Mouse (Mus musculus) ES-E14 (cell line): ENCODE data around the gene Fcgr1. TPM values are rescaled to one million over a fixed set of nuclear protein-coding genes. Genes with fewer than 3 reads are reported as not detected.
"Not testable (repeated sequence)": the region's sequence is repeated elsewhere in the genome, so short reads cannot be mapped to it uniquely, and the experiment has no call there.

Experiments
- DNase-seq: peaks from one replicate; pipeline ENCODE4 v3.0.0-alpha.2; 2013; ENCODE audit warnings: low read depth, low spot score
- H3K27ac ChIP-seq: 2 replicates; pipeline ENCODE4 v1.5.1; 2012; ENCODE audit warnings: low read depth, mild to moderate bottlenecking, low read length, moderate library complexity, mixed read lengths; ENCODE audit not compliant: poor library complexity, insufficient read depth, severe bottlenecking
- H3K36me3 ChIP-seq: 2 replicates; pipeline ENCODE4 v1.6.1; 2012; ENCODE audit warnings: mild to moderate bottlenecking, low read length, moderate library complexity, mixed read lengths; ENCODE audit not compliant: control insufficient read depth, poor library complexity, insufficient read depth, severe bottlenecking
- H3K4me1 ChIP-seq, 2 experiments: fragments of 150-350 bp in 1 of 2; sonication (generic) in 1 of 2; 2 replicates each; pipeline ENCODE4 v1.6.1; 2012; ENCODE audit warnings: low read length in 2 of 2, mild to moderate bottlenecking in 1 of 2, mixed read lengths in 1 of 2; ENCODE audit not compliant: control insufficient read depth in 2 of 2, insufficient read depth in 2 of 2, poor library complexity in 1 of 2
- H3K4me3 ChIP-seq, 2 experiments: fragments of 150-350 bp in 1 of 2; sonication (generic) in 1 of 2; 2 replicates each; pipeline ENCODE4 v1.5.1; 2012; ENCODE audit warnings: low read length in 2 of 2, low read depth in 1 of 2, mild to moderate bottlenecking in 1 of 2, mixed read lengths in 1 of 2; ENCODE audit not compliant: insufficient read depth in 1 of 2, poor library complexity in 1 of 2, severe bottlenecking in 1 of 2
- H3K9ac ChIP-seq: 2 replicates; pipeline ENCODE4 v1.6.1; 2012; ENCODE audit warnings: low read depth, mild to moderate bottlenecking, low read length, mixed read lengths; ENCODE audit not compliant: poor library complexity, insufficient read depth, severe bottlenecking
- H3K9me3 ChIP-seq: fragments of 150-350 bp; sonication (generic); 2 replicates; pipeline ENCODE4 v1.6.1; 2012; ENCODE audit warnings: low read depth, mild to moderate bottlenecking, low read length; ENCODE audit not compliant: control insufficient read depth, insufficient read depth
- CHD2 ChIP-seq: IDR thresholded peaks from 2 replicates; pipeline ENCODE4 v1.6.1; 2014; ENCODE audit warnings: mild to moderate bottlenecking, low read depth, low read length, inconsistent platforms
- HCFC1 ChIP-seq: IDR thresholded peaks from 2 replicates; pipeline ENCODE4 v1.6.1; 2012; ENCODE audit warnings: low read length, inconsistent platforms, borderline replicate concordance; ENCODE audit not compliant: insufficient read depth
- MAFK ChIP-seq: IDR thresholded peaks from 2 replicates; pipeline ENCODE4 v1.6.1; 2014; ENCODE audit warnings: mild to moderate bottlenecking, low read depth, low read length, inconsistent platforms; ENCODE audit not compliant: insufficient read depth
- ZC3H11A ChIP-seq: IDR thresholded peaks from 2 replicates; pipeline ENCODE4 v1.6.1; 2012; ENCODE audit warnings: low read depth, mild to moderate bottlenecking, inconsistent platforms, low read length, borderline replicate concordance
- ZNF384 ChIP-seq: IDR thresholded peaks from 2 replicates; pipeline ENCODE4 v1.6.1; 2012; ENCODE audit warnings: low read depth, low read length, inconsistent platforms
- in situ Hi-C, 2 experiments: fragments of 600-800 bp; cut with MboI; formaldehyde crosslinking; loops; one replicate each; pipeline ENCODE4 v1.15.1; 2025; ENCODE audit warnings: low sequenced_read_pairs in 2 of 2, inconsistent platforms in 1 of 2; ENCODE audit not compliant: unreplicated experiment in 2 of 2
- total RNA-seq: library from RNA; depleted of rRNA; stranded (reverse); fragments of 300-350 nt; gene quantifications from 2 replicates; pipeline ENCODE4 v1.2.3, GENCODE M21; 2012

The Fcgr1 gene
- total RNA-seq, 1 experiment: not detected

GRCm38 (mm10) chr3:96322609-96323008 is 28.8 kb upstream of the Fcgr1 start:
- Histone ChIP-seq H3K9ac (no peak overlapping the region), H3K36me3 (no peaks in the 10 kb centered on the region), H3K4me1 (peaks cover 0 to 3% of the 10 kb centered on the region in 2 experiments; a peak in 1 of 4 replicates), H3K9me3 (peaks cover 4% of the 10 kb centered on the region; the same call in 1 of the 2 replicates), H3K4me3 (no peak overlapping the region), H3K27ac (no peak overlapping the region)
- in situ Hi-C loops: loop anchor here in 1 of 2 experiments (10.0 kb wide), 1 partner anchor 72 kb away; no protein-coding TSS in a partner anchor
- no peak for DNase-seq
- TF ChIP-seq ZC3H11A: no peak
- no peak for TF ChIP-seq HCFC1

GRCm38 (mm10) chr3:96321891-96322290 is 28.1 kb upstream of the Fcgr1 start:
- DNase-seq: no peak

GRCm38 (mm10) chr3:96320003-96320402 is 26.2 kb upstream of the Fcgr1 start:
- not testable (repeated sequence) for H3K4me1 ChIP-seq, H3K9me3 ChIP-seq, H3K36me3 ChIP-seq, DNase-seq, H3K4me3 ChIP-seq, H3K27ac ChIP-seq, H3K9ac ChIP-seq
- in situ Hi-C loops: loop anchor here in 1 of 2 experiments (10.0 kb wide), 1 partner anchor 75 kb away; no protein-coding TSS in a partner anchor

More at GRCm38 (mm10) chr3:96321891-96322290, 28.1 kb upstream of the Fcgr1 start:
- Histone ChIP-seq H3K4me1 (no peaks in the 10 kb centered on the region), H3K9ac (no peak overlapping the region), H3K36me3 (no peaks in the 10 kb centered on the region), H3K4me3 (no peak overlapping the region), H3K27ac (no peak overlapping the region), H3K9me3 (peaks cover 4% of the 10 kb centered on the region; the same call in 1 of the 2 replicates)
- TF ChIP-seq ZC3H11A (no peak), ZNF384 (no peak), MAFK (no peak), CHD2 (no peak), HCFC1 (no peak)
- in situ Hi-C loops: loop anchor here in 1 of 2 experiments (10.0 kb wide), 1 partner anchor 73 kb away; no protein-coding TSS in a partner anchor

- no peak for TF ChIP-seq CHD2
- no peak for TF ChIP-seq HCFC1
- no peaks in the 10 kb centered on the region for H3K4me1 ChIP-seq
- no peak overlapping the region for H3K9ac ChIP-seq
- in situ Hi-C loops: no loop called here
- H3K9me3 ChIP-seq: peaks cover 2% of the 10 kb centered on the region
- no peaks in the 10 kb centered on the region for H3K36me3 ChIP-seq
- H3K27ac ChIP-seq: no peak overlapping the region
- DNase-seq: no peak
- no peak overlapping the region for H3K4me3 ChIP-seq
These were observed 18.8 kb upstream of the Fcgr1 start for GRCm38 (mm10) chr3:96312341-96313098.

GRCm38 (mm10) chr3:96309441-96309840 is 15.7 kb upstream of the Fcgr1 start:
- H3K27ac ChIP-seq: no peak overlapping the region
- no peak overlapping the region for H3K4me3 ChIP-seq
- no peak overlapping the region for H3K9ac ChIP-seq
- H3K4me1 ChIP-seq: peaks cover 0 to 5% of the 10 kb centered on the region in 2 experiments; a peak in 2 of 4 replicates
- no peak for DNase-seq
- H3K9me3 ChIP-seq: no peaks in the 10 kb centered on the region
- H3K36me3 ChIP-seq: no peaks in the 10 kb centered on the region
- TF ChIP-seq ZC3H11A: no peak
- in situ Hi-C loops: no loop called here
